Mouse (Mus musculus) forebrain, postnatal 0 days (tissue): Measurements from ENCODE around the gene Shisal2a. TPM values are rescaled to one million over a fixed set of nuclear protein-coding genes. Genes with fewer than 3 reads are reported as not detected.
A peak's percentile ranks its signal among the peaks of the same experiment; 100 is the strongest.

Source experiments
- ATAC-seq: fragments of 200-750 bp; cut with Nextera tagmentation; 2 replicates; pipeline ENCODE4 v1.8.0; 2017; ENCODE audit warnings: mild to moderate bottlenecking, moderate library complexity
- DNase-seq: peaks from one replicate; pipeline ENCODE4 v3.0.0-alpha.2; 2015
- H3K27ac ChIP-seq: fragments of 300-500 bp; sonication (generic); 2 replicates; pipeline ENCODE4 v1.5.1; 2014; ENCODE audit warnings: low read depth, mild to moderate bottlenecking, antibody characterized with exemption, low read length, moderate library complexity, mixed read lengths
- H3K27me3 ChIP-seq: fragments of 300-500 bp; sonication (generic); 2 replicates; pipeline ENCODE4 v1.6.1; 2014; ENCODE audit warnings: mild to moderate bottlenecking, low read length, mixed read lengths; ENCODE audit not compliant: insufficient read depth
- H3K36me3 ChIP-seq: fragments of 300-500 bp; sonication (generic); 2 replicates; pipeline ENCODE4 v1.6.1; 2014; ENCODE audit warnings: mild to moderate bottlenecking, moderate library complexity; ENCODE audit not compliant: insufficient read depth
- H3K4me1 ChIP-seq: fragments of 300-500 bp; sonication (generic); 2 replicates; pipeline ENCODE4 v1.6.1; 2014; ENCODE audit warnings: antibody characterized with exemption; ENCODE audit not compliant: insufficient read depth
- H3K4me2 ChIP-seq: fragments of 300-500 bp; sonication (generic); 2 replicates; pipeline ENCODE4 v1.6.1; 2014; ENCODE audit warnings: low read depth, mild to moderate bottlenecking, moderate library complexity
- H3K4me3 ChIP-seq: fragments of 300-500 bp; sonication (generic); 2 replicates; pipeline ENCODE4 v1.5.1; 2014; ENCODE audit warnings: low read depth, low read length, mixed read lengths
- H3K9ac ChIP-seq: fragments of 300-500 bp; sonication (generic); 2 replicates; pipeline ENCODE4 v1.6.1; 2014; ENCODE audit warnings: mild to moderate bottlenecking
- H3K9me3 ChIP-seq: fragments of 300-500 bp; sonication (generic); 2 replicates; pipeline ENCODE4 v1.6.1; 2016; ENCODE audit warnings: low read length
- CTCF ChIP-seq: sonication (generic); IDR thresholded peaks from 2 replicates; pipeline ENCODE4 v1.5.1; 2016; ENCODE audit warnings: antibody characterized with exemption, control low read depth, low read depth
- WGBS: fragments of 180-500 bp; shearing (Covaris S2); extraction: QIAGEN DNeasy Blood & Tissue Kit; methylation state at CpG from one replicate; pipeline ENCODE4 v1.1.7; 2014; 5-methylcytosine and 5-hydroxymethylcytosine counted together
- polyA plus RNA-seq: library from polyadenylated mRNA; unstranded; fragments of >200 nt; fragmentation: Nextera tagmentation; extraction: Ambion mirVana; gene quantifications from 2 replicates; pipeline ENCODE4 v1.2.1, GENCODE M21; 2015
- total RNA-seq: library from RNA; depleted of rRNA; stranded (reverse); fragments of >200 nt; gene quantifications from 2 replicates; pipeline ENCODE4 v1.2.3, GENCODE M21; 2014

Shisal2a gene
- total and polyA plus RNA-seq, 2 experiments from 2014 or later, result 1.9 to 4.9 TPM

- H3K9me3 ChIP-seq, result no peaks in the 10 kb centered on the region
- H3K9ac ChIP-seq, result no peak overlapping the region
- H3K27me3 ChIP-seq, result no peaks in the 10 kb centered on the region
- TF ChIP-seq CTCF, result no peak
- H3K27ac ChIP-seq, result no peak overlapping the region
- 4% methylated on average over 8 of the region's 8 CpGs for WGBS
- DNase-seq (no peak), ATAC-seq (peak; percentile 55)
- H3K36me3 ChIP-seq, result no peaks in the 10 kb centered on the region
- H3K4me1 ChIP-seq, result no peaks in the 10 kb centered on the region
- no peak overlapping the region for H3K4me3 ChIP-seq
- no peak overlapping the region for H3K4me2 ChIP-seq
Measured at GRCm38 (mm10) chr4:108350819-108351218, 32.3 kb downstream of the Shisal2a start.

GRCm38 (mm10) chr4:108349836-108350547, 33.2 kb downstream of the Shisal2a start:
- WGBS, result 43% methylated on average over 8 of the region's 8 CpGs

GRCm38 (mm10) chr4:108349064-108349463, 34.1 kb downstream of the Shisal2a start:
- H3K4me1 ChIP-seq, result no peaks in the 10 kb centered on the region
- no peaks in the 10 kb centered on the region for H3K9me3 ChIP-seq
- H3K9ac ChIP-seq, result no peak overlapping the region
- H3K4me3 ChIP-seq, result no peak overlapping the region
- H3K4me2 ChIP-seq, result no peak overlapping the region
- H3K36me3 ChIP-seq, result no peaks in the 10 kb centered on the region
- WGBS, result 90% methylated on average over 3 of the region's 3 CpGs
- no peak for ATAC-seq
- H3K27ac ChIP-seq, result no peak overlapping the region
- no peaks in the 10 kb centered on the region for H3K27me3 ChIP-seq
- TF ChIP-seq CTCF, result no peak
- DNase-seq, result no peak

More at GRCm38 (mm10) chr4:108349836-108350547, 33.2 kb downstream of the Shisal2a start:
- H3K4me2 ChIP-seq, result no peak overlapping the region
- no peak overlapping the region for H3K9ac ChIP-seq
- no peak for ATAC-seq
- no peak for TF ChIP-seq CTCF
- H3K4me1 ChIP-seq, result no peaks in the 10 kb centered on the region
- no peaks in the 10 kb centered on the region for H3K36me3 ChIP-seq
- no peaks in the 10 kb centered on the region for H3K9me3 ChIP-seq
- no peak for DNase-seq
- H3K4me3 ChIP-seq, result no peak overlapping the region
- H3K27me3 ChIP-seq, result no peaks in the 10 kb centered on the region
- H3K27ac ChIP-seq, result no peak overlapping the region

DNA sequence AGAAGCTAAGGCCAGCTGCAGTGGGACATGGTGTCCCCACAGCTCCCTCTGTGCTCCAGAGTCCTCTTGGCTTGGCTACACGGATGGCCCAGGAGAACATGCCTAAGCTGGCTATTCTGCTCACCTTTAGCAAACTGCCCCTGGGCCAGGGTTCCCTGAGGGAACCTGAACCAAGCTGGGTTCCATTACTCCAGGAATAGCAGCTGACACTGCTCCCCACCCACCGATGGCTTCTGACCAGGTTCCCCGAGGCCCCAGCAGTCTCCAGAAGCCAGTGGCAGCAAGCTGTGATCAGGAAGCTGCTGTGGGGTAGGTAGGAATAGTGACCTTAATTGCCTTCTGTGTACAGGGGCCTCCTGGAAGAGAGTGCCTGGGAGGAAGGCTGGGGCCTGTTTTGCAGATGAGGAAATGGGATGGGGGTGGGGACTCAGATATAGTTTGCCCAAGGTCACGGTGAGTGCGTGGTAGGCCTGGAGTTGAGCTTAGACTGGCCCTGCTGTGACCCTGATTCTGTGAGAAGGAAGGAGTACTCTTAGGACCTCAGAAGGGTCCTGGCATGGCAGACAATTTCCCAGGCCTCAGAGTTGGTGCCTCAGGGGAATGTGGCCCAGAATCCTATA, 34.8 kb downstream of the Shisal2a start:
- ATAC-seq, result no peak
- H3K9ac ChIP-seq, result no peak overlapping the region
- DNase-seq, result no peak
- H3K4me1 ChIP-seq, result no peaks in the 10 kb centered on the region
- no peak overlapping the region for H3K27ac ChIP-seq
- no peaks in the 10 kb centered on the region for H3K9me3 ChIP-seq
- no peak overlapping the region for H3K4me3 ChIP-seq
- no peak for TF ChIP-seq CTCF
- no peaks in the 10 kb centered on the region for H3K36me3 ChIP-seq
- no peaks in the 10 kb centered on the region for H3K27me3 ChIP-seq
- 83% methylated on average over 5 of the region's 5 CpGs for WGBS
- no peak overlapping the region for H3K4me2 ChIP-seq

DNA sequence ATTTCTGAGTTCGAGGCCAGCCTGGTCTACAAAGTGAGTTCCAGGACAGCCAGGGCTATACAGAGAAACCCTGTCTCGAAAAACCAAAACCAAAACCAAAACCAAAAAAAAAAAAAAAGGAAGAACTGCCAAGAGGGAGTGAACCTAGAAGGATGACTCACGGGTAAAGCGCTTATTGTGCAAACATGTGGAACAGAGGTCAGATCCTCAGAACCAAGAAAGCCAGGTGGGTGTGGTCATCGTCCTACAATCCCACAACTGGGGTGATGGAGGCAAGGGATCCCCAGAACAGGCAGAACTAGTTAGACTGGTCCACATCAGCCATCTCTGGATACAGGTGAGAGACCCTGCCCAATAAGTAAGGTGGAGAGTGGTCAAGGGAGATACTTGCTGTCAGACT, 36.0 kb downstream of the Shisal2a start:
- 92% methylated on average over 5 of the region's 5 CpGs for WGBS

GRCm38 (mm10) chr4:108345826-108346225, 37.3 kb downstream of the Shisal2a start:
- Histone ChIP-seq H3K9me3 (no peaks in the 10 kb centered on the region), H3K4me3 (no peak overlapping the region), H3K27me3 (no peaks in the 10 kb centered on the region), H3K4me1 (no peaks in the 10 kb centered on the region), H3K9ac (no peak overlapping the region), H3K27ac (no peak overlapping the region), H3K4me2 (no peak overlapping the region), H3K36me3 (no peaks in the 10 kb centered on the region)
- 29% methylated on average over 5 of the region's 5 CpGs for WGBS
- DNase-seq (no peak), ATAC-seq (no peak)
- TF ChIP-seq CTCF, result no peak

More for the DNA sequence above, 36.0 kb downstream of the Shisal2a start:
- DNase-seq (no peak), ATAC-seq (no peak)
- Histone ChIP-seq H3K27me3 (no peaks in the 10 kb centered on the region), H3K4me1 (no peaks in the 10 kb centered on the region), H3K36me3 (no peaks in the 10 kb centered on the region), H3K4me3 (no peak overlapping the region), H3K9me3 (no peaks in the 10 kb centered on the region), H3K9ac (no peak overlapping the region), H3K4me2 (no peak overlapping the region), H3K27ac (no peak overlapping the region)
- no peak for TF ChIP-seq CTCF

GRCm38 (mm10) chr4:108344631-108345083, 38.5 kb downstream of the Shisal2a start:
- H3K4me2 ChIP-seq, result no peak overlapping the region
- TF ChIP-seq CTCF, result no peak
- H3K4me1 ChIP-seq, result no peaks in the 10 kb centered on the region
- H3K4me3 ChIP-seq, result no peak overlapping the region
- no peak overlapping the region for H3K9ac ChIP-seq
- H3K27ac ChIP-seq, result no peak overlapping the region
- DNase-seq, result no peak
- no peaks in the 10 kb centered on the region for H3K36me3 ChIP-seq
- no peaks in the 10 kb centered on the region for H3K9me3 ChIP-seq
- 8% methylated on average over 7 of the region's 7 CpGs for WGBS
- peak; percentile 47; the same call in 1 of the 2 replicates for ATAC-seq
- no peaks in the 10 kb centered on the region for H3K27me3 ChIP-seq
